Mouse (Mus musculus): ENCODE results near the gene Prg3.

GRCm38 (mm10) chr2:84962906-84963507, 25.0 kb upstream of the Prg3 start:
- TF ChIP-seq ZC3H11A (IDR thresholded peaks at IDR 0.05; ENCODE audit: borderline replicate concordance, low read depth, low read length) (no peak), MAFK (IDR thresholded peaks at IDR 0.05; ENCODE audit: insufficient read depth, low read depth, low read length) (no peak), ZNF384 (IDR thresholded peaks at IDR 0.05; ENCODE audit: low read depth, low read length) (no peak), CHD2 (IDR thresholded peaks at IDR 0.05; ENCODE audit: low read depth, low read length) (no peak)

Data from ES-E14 (cell line).